Mouse (Mus musculus) fibroblast of lung, adult 2 months (primary cell): Measurements from ENCODE around the gene Caln1.
A peak's percentile ranks its signal among the peaks of the same experiment; 100 is the strongest.

Source experiments
- DNase-seq: peaks from one replicate; pipeline ENCODE4 v3.0.0-alpha.2; 2011; ENCODE audit warnings: low read depth

Caln1 gene

GRCm38 (mm10) chr5:130394386-130394785 lies 25.1 kb downstream of the Caln1 start:
- DNase-seq = no peak

DNA sequence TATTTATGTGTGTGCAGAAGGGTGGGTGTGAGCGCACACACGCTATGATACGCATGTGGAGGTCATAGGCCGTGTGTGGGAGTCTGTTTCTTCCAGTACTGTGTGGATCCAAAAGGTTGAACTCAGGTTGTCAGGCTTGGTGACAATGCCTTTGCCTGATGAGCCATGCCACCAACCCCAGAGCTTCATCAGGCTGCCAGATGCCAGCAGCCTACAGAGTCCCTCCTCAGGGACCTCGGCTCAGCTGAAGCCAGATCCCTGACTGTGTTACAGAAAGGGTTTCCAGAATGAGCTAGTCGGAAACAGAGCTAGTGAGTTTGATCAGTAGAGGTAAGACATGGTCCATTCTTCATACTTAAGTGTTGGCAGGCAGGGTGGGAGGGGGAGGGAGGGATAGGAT lies 25.9 kb downstream of the Caln1 start:
- DNase-seq = no peak

DNA sequence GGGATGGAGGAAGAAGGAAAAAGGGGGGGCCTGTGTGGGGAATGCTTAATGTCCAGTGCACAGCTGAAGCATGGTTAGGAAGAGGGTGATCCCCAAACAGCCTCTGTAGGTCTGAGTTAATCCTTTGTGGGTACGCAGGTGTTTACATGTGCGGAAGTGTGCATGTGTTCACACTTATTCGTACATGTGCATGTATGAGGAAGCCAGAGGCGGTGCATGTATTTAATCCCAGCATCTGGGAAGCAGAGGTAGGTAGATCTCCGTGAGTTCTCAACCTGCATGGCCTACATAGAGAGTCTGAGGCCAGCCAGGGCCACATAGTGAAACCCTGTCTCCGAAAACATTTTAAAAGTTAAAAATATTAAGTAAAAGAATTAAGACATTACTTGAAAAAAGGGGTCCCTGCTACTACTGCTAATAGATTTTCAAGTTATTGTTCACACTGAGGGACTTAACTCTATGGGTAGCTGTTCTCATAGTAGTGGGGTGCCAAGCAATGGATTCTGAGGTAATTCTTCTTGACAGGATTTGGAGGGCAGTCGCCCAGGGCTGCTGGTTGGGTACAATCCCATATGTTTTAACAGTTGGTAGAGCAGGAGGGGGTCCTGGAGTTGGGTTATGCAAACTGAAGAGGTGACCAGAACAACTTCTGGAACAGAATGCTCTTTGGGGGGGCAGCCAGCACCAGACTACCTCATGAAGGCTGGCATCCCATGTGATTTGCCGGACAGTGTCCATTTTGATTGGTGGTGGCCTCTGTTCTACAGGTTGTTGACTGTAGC lies 31.1 kb downstream of the Caln1 start:
- no peak for DNase-seq

- peak; percentile 2 for DNase-seq
These were observed 35.9 kb downstream of the Caln1 start for GRCm38 (mm10) chr5:130405201-130405600.

DNA sequence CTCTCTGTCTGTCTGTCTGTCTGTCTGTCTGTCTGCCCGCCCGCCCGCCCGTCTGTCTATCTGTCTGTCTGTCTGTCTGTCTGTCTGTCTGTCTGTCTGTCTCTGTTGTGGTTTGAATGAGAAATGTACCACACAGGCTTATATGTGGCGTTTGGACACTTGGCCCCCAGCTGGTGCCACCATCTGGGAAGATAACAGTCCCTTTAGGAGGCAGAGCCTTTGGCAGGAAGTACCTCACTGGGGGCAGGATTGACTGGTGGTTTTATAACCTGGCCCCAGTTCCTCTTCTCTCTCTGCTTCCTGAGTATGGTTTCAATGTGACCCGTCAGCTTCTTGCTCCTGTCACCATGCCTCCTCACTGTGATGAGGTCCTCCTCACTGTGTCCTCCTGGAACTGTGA lies 40.5 kb downstream of the Caln1 start:
- DNase-seq = no peak

- no peak for DNase-seq
These were observed 42.3 kb downstream of the Caln1 start for GRCm38 (mm10) chr5:130411516-130411915.

DNA sequence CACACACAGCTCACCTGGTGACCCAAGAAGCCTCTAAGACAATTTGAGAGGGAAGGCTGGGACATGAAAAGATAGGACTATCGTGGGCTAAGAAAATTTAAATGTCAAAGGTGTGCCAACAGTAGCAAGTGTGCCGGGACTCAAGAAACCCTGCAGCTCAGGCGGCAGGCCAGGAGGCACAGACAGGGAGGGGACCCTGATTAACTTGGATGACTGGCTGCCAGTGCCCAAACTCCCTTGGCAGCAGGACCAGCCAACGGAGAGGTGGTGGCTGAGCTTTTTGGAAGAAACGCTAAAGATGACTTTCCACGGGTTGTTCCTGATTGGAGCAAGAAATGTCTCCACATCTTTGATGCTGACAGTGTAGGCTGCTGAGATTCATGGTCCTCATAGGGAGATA lies 78.2 kb downstream of the Caln1 start:
- no peak for DNase-seq

GRCm38 (mm10) chr5:130448491-130448890 lies 79.2 kb downstream of the Caln1 start:
- DNase-seq = no peak

GRCm38 (mm10) chr5:130448931-130449856 lies 79.9 kb downstream of the Caln1 start:
- DNase-seq = no peak

DNA sequence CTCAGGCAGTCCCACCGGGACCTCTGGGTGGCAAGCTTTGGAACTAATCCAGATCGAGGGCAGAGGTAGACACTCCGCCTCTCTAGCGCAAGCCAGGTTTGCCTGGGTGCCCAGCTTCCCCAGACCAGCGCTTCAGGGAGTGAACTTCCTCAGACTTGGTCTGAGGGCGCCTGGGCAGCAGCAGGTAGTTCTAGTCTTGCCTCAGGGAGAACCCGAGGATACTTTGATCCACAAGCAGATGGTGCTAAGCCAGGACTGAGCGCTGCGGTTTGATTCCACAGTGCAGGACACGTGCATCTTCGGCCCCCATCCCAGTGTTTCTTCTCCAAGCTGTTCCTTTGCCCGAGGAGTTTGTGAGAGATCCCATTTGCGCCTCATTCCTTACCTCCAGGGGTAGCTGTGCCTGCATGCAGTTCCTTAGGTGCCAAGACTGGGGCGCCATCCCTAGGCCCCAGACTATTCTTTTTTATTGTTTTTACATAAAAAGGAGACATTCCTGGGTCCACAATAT lies 80.8 kb downstream of the Caln1 start:
- DNase-seq = no peak

- no peak for DNase-seq
These were observed 88.8 kb downstream of the Caln1 start for GRCm38 (mm10) chr5:130458076-130458475.

DNA sequence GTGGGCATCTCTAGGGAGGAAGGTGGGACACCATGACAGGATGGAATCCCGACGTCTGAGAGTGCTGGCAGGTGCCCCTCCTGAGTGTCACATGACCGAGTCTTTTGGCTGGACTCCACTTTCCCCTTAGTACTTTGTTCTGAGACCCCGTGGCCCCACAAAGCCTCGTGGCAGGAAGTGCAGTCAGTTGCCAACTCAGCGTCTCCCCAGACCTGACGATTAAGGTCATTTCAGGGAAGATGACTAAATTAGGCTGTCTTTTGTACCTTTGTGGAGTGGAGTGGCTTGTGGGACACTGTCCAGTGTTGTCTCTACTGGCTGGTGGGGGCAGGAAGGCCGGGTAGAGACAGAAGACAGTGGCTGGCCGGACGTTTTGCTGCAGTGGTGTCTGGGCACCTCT lies 103.0 kb downstream of the Caln1 start:
- DNase-seq = no peak

DNA sequence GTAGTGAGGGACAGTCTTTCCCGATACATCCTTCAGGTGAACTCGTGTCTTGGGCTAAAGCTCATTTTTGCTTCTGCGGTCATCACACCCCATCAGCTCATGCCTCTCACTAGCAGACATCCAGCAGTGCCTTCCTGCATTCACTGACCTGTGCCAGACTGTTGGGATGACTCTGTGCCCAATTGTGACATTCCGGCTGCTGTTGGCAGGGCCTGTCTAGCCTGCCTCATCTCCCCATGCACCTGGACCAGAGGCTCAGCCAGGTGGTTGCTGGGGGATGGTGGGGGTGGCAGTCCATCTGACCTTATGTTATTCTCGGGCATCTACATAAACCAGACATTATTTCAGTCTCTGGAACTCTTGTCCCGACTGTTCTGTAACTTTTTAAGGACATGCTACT lies 105.6 kb downstream of the Caln1 start:
- no peak for DNase-seq

- DNase-seq = no peak
These were observed 107.5 kb downstream of the Caln1 start for GRCm38 (mm10) chr5:130476741-130477140.

DNA sequence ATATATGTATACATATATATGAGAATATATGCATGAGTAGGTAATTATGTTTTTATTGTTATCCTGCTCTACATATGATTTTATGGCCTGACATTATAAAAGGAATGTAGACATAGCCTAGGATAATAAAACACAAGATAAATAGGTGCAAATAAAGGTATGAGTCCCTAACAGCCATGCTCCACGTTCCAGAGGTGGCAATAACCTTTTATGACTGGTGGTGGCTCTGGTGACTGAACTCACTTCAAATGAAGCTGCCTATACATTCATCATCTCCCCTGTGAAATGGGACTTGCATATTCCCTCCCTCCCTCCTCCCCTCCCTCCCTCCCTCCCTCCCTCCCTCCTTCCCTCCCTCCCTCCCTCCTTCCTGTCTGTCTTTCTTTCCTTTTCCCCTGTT lies 111.0 kb downstream of the Caln1 start:
- DNase-seq = no peak

GRCm38 (mm10) chr5:130491471-130491870 lies 122.2 kb downstream of the Caln1 start:
- DNase-seq = no peak

DNA sequence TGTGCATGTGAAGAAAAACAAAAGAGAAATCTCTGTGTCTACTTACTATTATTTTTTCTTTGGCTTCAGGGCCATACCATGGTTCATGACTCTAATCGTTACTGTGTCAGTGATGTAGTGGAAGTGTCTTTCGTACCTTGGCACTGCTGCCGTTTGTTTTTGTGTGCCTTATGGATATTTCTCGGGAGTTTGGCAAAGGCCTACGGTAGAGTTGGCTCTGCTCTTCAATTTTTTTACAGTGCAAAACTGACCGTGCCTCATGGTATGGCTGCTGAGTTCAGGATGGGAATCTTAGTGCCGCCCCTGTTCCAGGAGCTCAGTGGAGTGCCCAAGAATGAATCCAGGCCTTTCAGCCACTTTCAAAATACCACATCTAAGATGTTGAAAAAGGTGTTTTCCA lies 123.0 kb downstream of the Caln1 start:
- no peak for DNase-seq

DNA sequence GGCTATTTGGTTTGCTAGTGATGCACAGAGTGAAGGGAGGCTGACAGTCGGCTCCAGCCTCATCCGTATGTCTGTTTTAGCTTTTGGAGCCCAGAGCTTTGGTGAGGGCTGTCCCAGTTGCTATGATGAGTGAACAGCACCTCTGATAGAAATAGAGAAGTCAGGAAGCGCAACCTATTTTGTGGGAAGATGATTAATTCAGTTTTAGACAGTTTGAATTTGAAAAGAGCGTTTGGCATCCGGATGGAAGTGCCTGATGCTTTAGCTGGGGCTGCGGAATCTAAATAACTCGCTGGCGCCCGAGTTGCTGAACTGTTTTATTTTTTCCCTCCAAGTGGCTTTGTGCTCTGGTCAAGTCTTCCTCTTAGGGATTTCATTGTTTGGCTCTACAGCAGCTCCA lies 133.3 kb downstream of the Caln1 start:
- no peak for DNase-seq

DNA sequence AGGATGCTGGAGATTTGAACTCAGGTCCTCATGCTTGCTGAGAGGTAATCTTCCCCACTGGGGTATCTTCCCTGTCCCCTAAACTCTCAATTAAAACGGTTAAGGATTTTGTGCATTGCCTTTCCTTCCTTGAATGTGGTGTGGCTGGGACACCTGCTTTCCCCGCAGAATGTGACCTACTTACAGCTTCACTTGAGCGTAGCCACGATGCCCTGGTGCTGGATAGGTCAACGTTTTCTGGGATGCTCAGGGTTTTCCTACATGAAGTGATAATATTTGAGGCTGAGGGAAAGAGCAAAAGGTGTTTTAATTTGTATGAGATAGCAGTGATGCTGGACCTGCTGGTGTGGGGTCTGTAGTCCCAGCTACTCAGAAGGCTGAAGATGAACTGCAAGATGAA lies 135.6 kb downstream of the Caln1 start:
- DNase-seq = no peak

- DNase-seq = no peak
These were observed 141.3 kb downstream of the Caln1 start for GRCm38 (mm10) chr5:130510516-130510915.

DNA sequence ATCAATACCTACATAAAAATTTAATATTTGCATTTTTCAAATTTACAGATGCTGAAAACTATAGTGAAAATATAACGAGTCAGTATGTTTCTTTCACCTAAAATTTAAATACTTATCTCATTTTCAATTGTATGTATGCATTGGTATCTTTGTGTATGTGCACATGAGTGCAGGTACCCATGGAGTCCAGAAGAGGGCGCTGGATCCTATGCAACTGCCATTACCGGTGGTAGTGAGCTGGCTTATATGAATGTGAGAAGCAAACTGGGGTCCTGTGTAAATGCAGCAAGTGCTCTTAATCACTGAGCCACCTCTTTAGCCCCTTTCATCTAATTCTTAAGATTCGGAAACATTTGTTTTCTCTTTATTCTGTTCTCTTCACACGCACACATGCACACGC lies 146.1 kb downstream of the Caln1 start:
- no peak for DNase-seq

DNA sequence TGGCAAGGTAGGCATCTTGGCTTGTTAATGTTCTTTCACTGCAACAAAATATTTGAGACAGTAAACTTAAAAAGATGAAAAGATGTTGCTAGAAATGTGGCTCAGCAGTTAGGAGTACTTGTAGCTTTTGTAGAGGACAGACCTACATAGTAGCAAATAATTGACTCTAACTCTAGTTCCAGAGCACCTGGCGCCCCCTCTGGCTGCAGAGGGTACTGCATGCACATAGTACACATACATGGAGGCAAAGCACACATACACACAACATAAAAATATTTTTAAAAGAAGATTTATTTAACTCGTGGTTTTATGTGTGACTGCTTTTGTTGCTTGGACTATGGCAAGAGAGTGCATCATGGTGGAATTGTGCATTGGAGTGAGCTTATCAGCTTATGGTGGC lies 151.3 kb downstream of the Caln1 start:
- DNase-seq = no peak

DNA sequence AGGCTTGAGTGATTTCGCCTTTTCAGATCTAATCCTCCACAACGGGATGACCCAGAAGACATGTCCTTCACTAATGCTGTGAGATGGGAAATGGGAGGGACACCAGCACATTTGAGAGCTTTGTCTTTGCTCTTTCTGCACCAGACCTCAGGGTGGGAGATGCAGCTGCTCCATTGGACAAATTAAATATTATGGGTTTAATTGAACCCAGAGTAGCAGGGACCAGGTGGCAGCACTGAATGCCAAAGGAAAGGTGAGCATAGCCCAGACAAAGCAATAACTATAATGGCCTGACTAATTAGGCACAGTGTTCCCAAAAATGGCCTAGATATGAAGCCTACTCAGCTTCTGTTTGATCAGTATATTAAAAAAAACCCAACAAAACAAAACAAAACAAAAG lies 158.2 kb downstream of the Caln1 start:
- DNase-seq = no peak
